Mouse (Mus musculus) megakaryocyte, embryonic 14.5 days (primary cell): Measurements from ENCODE around the gene Daam2.

Source experiments
- FLI1 ChIP-seq: IDR thresholded peaks from 2 replicates; pipeline ENCODE4 v1.6.1; 2012; ENCODE audit warnings: low read length, inconsistent platforms, mixed read lengths
- GATA1 ChIP-seq: IDR thresholded peaks from 3 replicates; pipeline ENCODE4 v1.6.1; 2012; ENCODE audit warnings: mixed read lengths, low read length, inconsistent platforms, borderline replicate concordance

GRCm38 (mm10) chr17:49431176-49431575 lies 133.0 kb downstream of the Daam2 start:
- TF ChIP-seq GATA1 (no peak), FLI1 (no peak)
